Mouse (Mus musculus): ENCODE results near the gene Dspp. TPM values are rescaled to one million over a fixed set of nuclear protein-coding genes. Genes with fewer than 3 reads are reported as not detected.

Gene Dspp
- not detected in 2 replicates for polyA plus RNA-seq (2012; rRNA removed; ENCODE audit: low replicate concordance)

GRCm38 (mm10) chr5:104170412-104170811, at the start of gene Dspp:
TSS of gene Dspp (plus strand) at chr5:104170712.

DNA sequence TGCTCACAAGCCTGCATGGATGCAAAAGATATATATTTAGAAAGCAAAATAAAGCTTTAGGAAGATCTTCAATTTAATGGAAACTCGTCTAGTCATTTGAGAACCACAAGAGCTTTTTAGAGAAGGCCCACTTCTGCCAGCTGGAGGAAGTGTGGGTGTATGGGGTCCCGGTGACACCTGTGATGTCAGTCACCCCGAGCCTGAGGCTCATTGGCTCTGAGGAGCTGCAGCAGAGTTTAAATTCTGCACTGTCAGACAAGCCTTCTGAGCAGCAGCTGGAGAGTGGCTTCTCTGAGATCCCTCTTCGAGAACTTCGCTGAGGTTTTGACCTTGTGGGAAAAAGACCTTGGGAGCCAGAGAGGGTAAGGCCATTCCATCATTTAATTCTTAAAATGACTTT, 31.8 kb downstream of the Dspp start, which contains the start of gene Dmp1:
Gene Dmp1, plus strand, starts transcription at position 263 of the 400 bp plus-strand sequence.

Other genes with a start within 250 kb of the Dspp start
- 0.39 TPM in 1 of 2 replicates, not detected in the other for gene Hsd17b13, start 193.3 kb upstream of the Dspp start, polyA plus RNA-seq (2012; rRNA removed; ENCODE audit: low replicate concordance)
- 21.5 and 28.9 TPM in 2 replicates for gene Hsd17b11, start 148.8 kb upstream of the Dspp start, polyA plus RNA-seq (2012; rRNA removed; ENCODE audit: low replicate concordance)
- gene Nudt9, start 124.4 kb upstream of the Dspp start, polyA plus RNA-seq (2012; rRNA removed; ENCODE audit: low replicate concordance), result 36.7 and 67.0 TPM in 2 replicates
- not detected in 2 replicates for gene Gm17660, start 93.1 kb upstream of the Dspp start, polyA plus RNA-seq (2012; rRNA removed; ENCODE audit: low replicate concordance)
- 70.4 and 132 TPM in 2 replicates for gene Sparcl1, start 57.0 kb upstream of the Dspp start, polyA plus RNA-seq (2012; rRNA removed; ENCODE audit: low replicate concordance)
- not detected in 2 replicates for gene Dmp1, start 31.9 kb downstream of the Dspp start, polyA plus RNA-seq (2012; rRNA removed; ENCODE audit: low replicate concordance)
- gene Ibsp, start 128.5 kb downstream of the Dspp start, polyA plus RNA-seq (2012; rRNA removed; ENCODE audit: low replicate concordance), result not detected in 2 replicates
- gene Mepe, start 154.6 kb downstream of the Dspp start, polyA plus RNA-seq (2012; rRNA removed; ENCODE audit: low replicate concordance), result not detected in 2 replicates